Mouse (Mus musculus): ENCODE measurements around the gene Slc17a9.

GRCm38 (mm10) chr2:180704591-180704990 is 20.5 kb upstream of the Slc17a9 start:
- TF ChIP-seq CTCF (IDR thresholded peaks at IDR 0.05; ENCODE audit: extremely low read depth, insufficient read depth, low read length) (no peak), POLR2A (IDR thresholded peaks at IDR 0.05; ENCODE audit: extremely low read depth, insufficient read depth, low read length) (no peak)
